Mouse (Mus musculus): Measurements from ENCODE around the gene Ppef1. TPM values are rescaled to one million over a fixed set of nuclear protein-coding genes. Genes with fewer than 3 reads are reported as not detected.

Ppef1 gene
- polyA plus RNA-seq, 1 experiment from 2014 or later = 3.0 TPM

- Histone ChIP-seq H3K4me3 (no peak overlapping the region), H3K27me3 (no peaks in the 10 kb centered on the region), H3K9ac (no peak overlapping the region), H3K36me3 (no peaks in the 10 kb centered on the region), H3K4me1 (replicated peaks) (no peaks in the 10 kb centered on the region), H3K27ac (replicated peaks) (no peak overlapping the region), H3K4me2 (no peak overlapping the region), H3K9me3 (no peaks in the 10 kb centered on the region)
- no peak for ATAC-seq (ENCODE audit: low FRiP score, low read depth)
- 89% methylated on average over 2 of the region's 2 CpGs for WGBS
Measured at GRCm38 (mm10) chrX:160690094-160690493, 45.5 kb downstream of the Ppef1 start.

DNA sequence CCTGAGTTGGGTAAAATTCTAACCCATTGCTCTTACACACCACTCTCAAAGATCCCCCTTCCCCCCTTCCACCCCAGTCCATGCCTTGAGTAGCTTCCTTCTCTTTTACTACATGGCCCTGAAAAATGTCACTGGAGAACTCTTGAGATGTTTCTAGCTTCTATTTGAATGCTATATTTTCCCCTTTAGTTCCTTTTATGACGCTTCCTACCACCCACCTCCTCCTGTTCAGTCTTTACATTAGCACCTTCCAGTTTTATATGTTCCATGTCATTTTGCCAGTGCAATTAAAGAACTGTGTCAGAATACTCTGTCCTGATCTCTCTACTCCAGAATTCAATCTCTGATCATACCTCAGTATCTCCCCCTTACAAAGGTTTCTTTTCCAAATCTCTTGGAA, 65.6 kb downstream of the Ppef1 start:
- Histone ChIP-seq H3K36me3 (no peaks in the 10 kb centered on the region), H3K4me3 (no peak overlapping the region), H3K27me3 (0 out of 2 replicates have a peak, but pooled peaks cover 4% of the 10 kb centered on the region), H3K4me2 (no peak overlapping the region), H3K4me1 (replicated peaks) (no peaks in the 10 kb centered on the region), H3K27ac (replicated peaks) (no peak overlapping the region), H3K9me3 (no peaks in the 10 kb centered on the region), H3K9ac (no peak overlapping the region)
- 91% methylated on average over 1 of the region's 1 CpGs for WGBS
- ATAC-seq (ENCODE audit: low FRiP score, low read depth) = no peak

- Histone ChIP-seq H3K27me3 (0 out of 2 replicates have a peak, but pooled peaks cover 3% of the 10 kb centered on the region), H3K4me3 (no peak overlapping the region), H3K9ac (no peak overlapping the region), H3K36me3 (no peaks in the 10 kb centered on the region), H3K9me3 (no peaks in the 10 kb centered on the region), H3K27ac (replicated peaks) (no peak overlapping the region), H3K4me2 (no peak overlapping the region), H3K4me1 (replicated peaks) (no peaks in the 10 kb centered on the region)
- no peak for ATAC-seq (ENCODE audit: low FRiP score, low read depth)
- 30% methylated on average over 4 of the region's 4 CpGs for WGBS
Measured at GRCm38 (mm10) chrX:160610882-160611644, 124.5 kb downstream of the Ppef1 start.

- Histone ChIP-seq H3K4me2 (no peak overlapping the region), H3K9me3 (no peaks in the 10 kb centered on the region), H3K36me3 (no peaks in the 10 kb centered on the region), H3K4me3 (no peak overlapping the region), H3K27ac (replicated peaks) (no peak overlapping the region), H3K9ac (no peak overlapping the region), H3K4me1 (replicated peaks) (no peaks in the 10 kb centered on the region), H3K27me3 (0 out of 2 replicates have a peak, but pooled peaks cover 3% of the 10 kb centered on the region)
- WGBS = 67% methylated on average over 2 of the region's 2 CpGs
- no peak for ATAC-seq (ENCODE audit: low FRiP score, low read depth)
Measured at GRCm38 (mm10) chrX:160610482-160610881, 125.1 kb downstream of the Ppef1 start.

DNA sequence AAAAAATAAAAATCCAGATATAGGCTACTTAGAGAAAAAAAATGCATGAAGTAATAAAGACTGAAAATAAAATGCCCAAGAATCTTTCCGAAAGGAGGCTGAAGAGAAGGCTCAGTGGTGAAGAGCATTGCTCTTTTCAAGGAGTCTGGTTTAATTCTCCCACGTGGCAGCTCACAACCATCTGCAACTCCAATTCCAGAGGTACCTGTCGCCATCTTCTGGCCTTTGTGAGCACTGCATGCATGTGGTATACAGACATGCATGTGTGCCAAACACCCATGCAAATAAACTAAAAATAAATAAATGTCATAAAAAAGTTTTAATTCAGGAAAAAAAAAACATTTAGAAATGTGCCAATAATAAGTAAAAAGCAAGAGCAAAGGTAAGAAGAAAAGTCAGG, 125.7 kb downstream of the Ppef1 start:
- ATAC-seq (ENCODE audit: low FRiP score, low read depth) = no peak
- Histone ChIP-seq H3K4me2 (no peak overlapping the region), H3K36me3 (no peaks in the 10 kb centered on the region), H3K9me3 (no peaks in the 10 kb centered on the region), H3K4me3 (no peak overlapping the region), H3K9ac (no peak overlapping the region), H3K27me3 (peaks cover 5% of the 10 kb centered on the region; the same call in 1 of the 2 replicates), H3K4me1 (replicated peaks) (no peaks in the 10 kb centered on the region), H3K27ac (replicated peaks) (no peak overlapping the region)
- WGBS = 39% methylated on average over 3 of the region's 3 CpGs

GRCm38 (mm10) chrX:160603981-160604541, 131.5 kb downstream of the Ppef1 start:
- WGBS = 51% methylated on average over 6 of the region's 6 CpGs
- H3K9me3 ChIP-seq = no peaks in the 10 kb centered on the region
- H3K9ac ChIP-seq = no peak overlapping the region
- H3K27me3 ChIP-seq = peaks cover 3% of the 10 kb centered on the region; the same call in 1 of the 2 replicates
- H3K4me2 ChIP-seq = no peak overlapping the region
- H3K27ac ChIP-seq (replicated peaks) = no peak overlapping the region
- no peak overlapping the region for H3K4me3 ChIP-seq
- ATAC-seq (ENCODE audit: low FRiP score, low read depth) = no peak
- no peaks in the 10 kb centered on the region for H3K36me3 ChIP-seq
- H3K4me1 ChIP-seq (replicated peaks) = peaks cover under 1% of the 10 kb centered on the region; the same call in 1 of the 2 replicates

DNA sequence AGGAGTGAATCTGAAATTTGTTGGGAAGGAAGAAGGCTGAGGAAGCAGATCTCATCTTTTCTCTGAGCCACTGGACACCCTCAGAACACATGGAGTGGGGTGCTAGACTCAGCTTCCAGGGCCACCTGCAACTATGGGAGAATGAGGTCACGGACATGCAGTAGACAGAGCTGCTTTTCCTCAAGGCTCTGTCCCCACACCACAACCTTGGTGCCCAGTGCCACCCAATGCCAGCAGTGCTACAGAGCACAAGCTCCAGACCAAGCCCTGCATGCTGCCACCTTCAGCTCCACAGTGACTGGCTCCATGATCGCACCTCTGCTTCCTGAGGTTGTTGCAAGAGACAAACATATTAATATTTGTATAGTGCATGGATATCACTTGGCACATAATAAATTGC, 132.2 kb downstream of the Ppef1 start:
- no peak overlapping the region for H3K9ac ChIP-seq
- H3K4me3 ChIP-seq = no peak overlapping the region
- H3K27ac ChIP-seq (replicated peaks) = no peak overlapping the region
- H3K36me3 ChIP-seq = no peaks in the 10 kb centered on the region
- peaks cover 3% of the 10 kb centered on the region; the same call in 1 of the 2 replicates for H3K27me3 ChIP-seq
- no peaks in the 10 kb centered on the region for H3K9me3 ChIP-seq
- H3K4me1 ChIP-seq (replicated peaks) = peaks cover 6% of the 10 kb centered on the region; the same call in 1 of the 2 replicates
- 95% methylated on average over 2 of the region's 2 CpGs for WGBS
- no peak for ATAC-seq (ENCODE audit: low FRiP score, low read depth)
- H3K4me2 ChIP-seq = no peak overlapping the region

GRCm38 (mm10) chrX:160602770-160603169, 132.8 kb downstream of the Ppef1 start:
- Histone ChIP-seq H3K36me3 (no peaks in the 10 kb centered on the region), H3K9ac (no peak overlapping the region), H3K4me2 (no peak overlapping the region), H3K4me1 (replicated peaks) (peaks cover 6% of the 10 kb centered on the region; the same call in 1 of the 2 replicates), H3K27ac (replicated peaks) (no peak overlapping the region), H3K4me3 (no peak overlapping the region), H3K27me3 (peaks cover 3% of the 10 kb centered on the region; the same call in 1 of the 2 replicates), H3K9me3 (no peaks in the 10 kb centered on the region)
- WGBS = 94% methylated on average over 1 of the region's 1 CpGs
- ATAC-seq (ENCODE audit: low FRiP score, low read depth) = no peak

GRCm38 (mm10) chrX:160601053-160601452, 134.5 kb downstream of the Ppef1 start:
- Histone ChIP-seq H3K4me2 (no peak overlapping the region), H3K27me3 (peaks cover 3% of the 10 kb centered on the region; the same call in 1 of the 2 replicates), H3K4me3 (no peak overlapping the region), H3K36me3 (no peaks in the 10 kb centered on the region), H3K9me3 (no peaks in the 10 kb centered on the region), H3K27ac (replicated peaks) (no peak overlapping the region), H3K9ac (no peak overlapping the region), H3K4me1 (replicated peaks) (peaks cover 6% of the 10 kb centered on the region; the same call in 1 of the 2 replicates)
- 44% methylated on average over 3 of the region's 3 CpGs for WGBS
- ATAC-seq (ENCODE audit: low FRiP score, low read depth) = no peak

- 36% methylated on average over 3 of the region's 3 CpGs for WGBS
- Histone ChIP-seq H3K9ac (no peak overlapping the region), H3K27me3 (no peaks in the 10 kb centered on the region), H3K4me1 (replicated peaks) (peaks cover 6% of the 10 kb centered on the region; the same call in 1 of the 2 replicates), H3K9me3 (no peaks in the 10 kb centered on the region), H3K4me3 (no peak overlapping the region), H3K27ac (replicated peaks) (peak overlapping the region; percentile 38; the same call in 1 of the 2 replicates), H3K36me3 (no peaks in the 10 kb centered on the region), H3K4me2 (no peak overlapping the region)
- ATAC-seq (ENCODE audit: low FRiP score, low read depth) = peak; percentile 81
Measured at GRCm38 (mm10) chrX:160598562-160599458, 136.8 kb downstream of the Ppef1 start.

DNA sequence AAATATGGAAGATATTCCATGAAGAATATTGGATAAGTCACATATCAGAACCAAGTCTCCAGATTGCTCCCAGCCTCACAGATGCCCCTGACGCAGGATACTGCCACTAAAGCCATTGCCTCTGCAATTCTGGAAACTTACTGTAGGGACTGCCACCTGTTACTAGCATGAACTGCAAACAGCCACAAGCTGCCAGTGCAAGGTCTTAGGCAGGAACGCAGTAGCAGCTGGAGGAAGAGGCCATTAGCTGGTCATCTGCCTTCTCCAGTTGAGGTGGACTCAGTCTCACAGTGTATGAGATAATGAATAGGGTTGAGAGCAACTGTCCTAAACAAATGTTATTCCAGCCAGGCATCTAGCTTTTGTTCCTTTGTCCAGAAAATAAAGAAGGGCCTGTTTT, 137.5 kb downstream of the Ppef1 start:
- ATAC-seq (ENCODE audit: low FRiP score, low read depth) = no peak
- Histone ChIP-seq H3K27me3 (no peaks in the 10 kb centered on the region), H3K9ac (no peak overlapping the region), H3K4me1 (replicated peaks) (peaks cover 6% of the 10 kb centered on the region; the same call in 1 of the 2 replicates), H3K9me3 (no peaks in the 10 kb centered on the region), H3K4me2 (no peak overlapping the region), H3K4me3 (no peak overlapping the region), H3K27ac (replicated peaks) (no peak overlapping the region), H3K36me3 (no peaks in the 10 kb centered on the region)
- 74% methylated on average over 2 of the region's 2 CpGs for WGBS
